Mouse (Mus musculus): Measurements from ENCODE around the gene Ksr1.

GRCm38 (mm10) chr11:79112559-79113302 is 33.5 kb downstream of the Ksr1 start:
- TF ChIP-seq CTCF (IDR thresholded peaks at IDR 0.05; ENCODE audit: control insufficient read depth, insufficient read depth, low read length) (no peak), POLR2A (IDR thresholded peaks at IDR 0.05; ENCODE audit: borderline replicate concordance, control insufficient read depth, low read depth, low read length) (no peak)

All from bone marrow, adult 2 months (tissue).